Mouse (Mus musculus): ENCODE results near the gene Rps16. TPM values are rescaled to one million over a fixed set of nuclear protein-coding genes. Genes with fewer than 3 reads are reported as not detected.

Gene Rps16
- polyA plus RNA-seq, 1 experiment from 2014 or later = 464 TPM

DNA sequence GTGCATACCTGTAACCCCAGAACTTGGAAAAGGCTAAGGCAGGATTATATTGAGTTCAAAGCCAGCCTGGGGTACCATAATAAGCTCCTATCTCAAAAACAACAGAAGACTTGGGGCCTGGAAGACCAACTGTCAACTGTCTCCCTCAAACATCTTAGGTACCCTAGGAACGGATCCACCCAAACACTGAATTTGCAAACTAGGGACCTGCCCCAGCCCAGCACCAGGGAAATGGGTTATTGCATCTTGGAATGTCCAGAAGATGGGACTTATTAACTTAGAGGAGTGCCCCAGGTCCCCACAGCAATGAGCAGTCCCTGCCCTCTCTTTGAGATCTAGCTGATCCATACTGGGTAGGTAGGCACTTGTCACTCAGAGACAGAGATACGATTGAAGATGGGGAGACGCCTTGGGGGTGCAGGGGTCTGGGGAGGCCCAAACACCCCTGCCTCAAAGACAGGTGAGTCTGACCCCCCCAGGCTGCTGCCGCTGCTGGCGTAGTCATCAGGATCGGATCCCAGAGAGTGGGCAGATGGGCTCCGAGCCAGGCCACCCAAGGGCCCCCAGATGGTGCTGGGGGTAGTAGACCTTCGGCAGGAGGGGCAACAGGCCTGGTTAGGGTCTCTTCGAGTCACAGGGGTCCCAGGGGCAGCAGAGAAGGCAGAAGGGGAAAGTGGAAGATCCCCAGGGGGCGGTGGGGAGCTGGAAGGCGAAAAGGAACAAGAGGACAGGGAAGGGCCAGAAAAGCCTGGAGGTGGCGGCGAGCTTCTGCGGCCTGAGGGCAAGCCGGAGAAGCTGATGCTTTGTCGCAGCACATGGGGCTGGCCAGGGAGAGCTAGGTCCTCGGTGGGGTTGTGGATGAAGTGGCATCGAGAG is 27.0 kb downstream of the Rps16 start:
- WGBS = 78% methylated on average over 18 of the region's 18 CpGs
- ATAC-seq = no peak
- no peak overlapping the region for H3K27ac ChIP-seq (ENCODE audit: low read length)
- H3K4me1 ChIP-seq (replicated peaks; ENCODE audit: control insufficient read depth, insufficient read depth, low read length) = peaks cover 58% of the 10 kb centered on the region
- no peaks in the 10 kb centered on the region for H3K9me3 ChIP-seq (ENCODE audit: control insufficient read depth, low read length)
- H3K9ac ChIP-seq (replicated peaks; ENCODE audit: low read depth, low read length) = no peak overlapping the region
- peak overlapping the region; percentile 63 for H3K4me2 ChIP-seq (ENCODE audit: low read length)
- H3K36me3 ChIP-seq (ENCODE audit: control insufficient read depth, insufficient read depth) = no peaks in the 10 kb centered on the region
- H3K27me3 ChIP-seq (replicated peaks; ENCODE audit: control insufficient read depth, insufficient read depth, low read length) = no peaks in the 10 kb centered on the region
- H3K4me3 ChIP-seq (replicated peaks; ENCODE audit: low read length) = peak overlapping the region; percentile 58; the same call in 1 of the 2 replicates

DNA sequence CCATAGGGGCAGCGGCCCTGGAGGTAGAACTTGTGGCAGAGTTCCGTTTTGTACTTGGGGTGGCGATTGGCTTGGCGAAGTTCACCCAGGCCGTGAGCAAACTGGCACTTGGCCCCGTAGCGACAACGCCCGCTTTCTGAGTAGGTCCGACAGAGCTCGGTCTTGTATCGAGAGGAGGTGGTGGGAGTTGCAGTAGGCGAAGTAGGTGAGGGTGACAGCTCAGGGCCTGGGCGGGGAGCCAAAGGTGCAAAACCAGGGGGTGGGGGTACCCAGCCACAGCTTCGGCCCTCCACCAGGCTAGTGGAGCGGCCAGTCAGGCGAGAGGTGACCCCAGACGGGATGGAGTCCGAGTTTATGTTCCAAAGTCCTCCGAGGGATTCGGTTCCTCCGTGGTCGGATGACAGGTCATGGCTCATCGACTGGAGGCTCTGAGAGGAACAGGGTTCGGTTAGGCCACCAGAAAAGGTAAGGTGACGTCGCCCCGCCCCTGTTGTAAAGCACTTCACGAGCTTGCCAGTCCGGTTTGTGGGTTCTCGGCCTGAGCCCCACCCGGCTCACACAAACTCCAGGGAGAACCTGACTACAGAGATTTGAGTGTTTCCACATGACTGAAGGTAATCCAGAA is 27.7 kb downstream of the Rps16 start:
- no peak for ATAC-seq
- 53% methylated on average over 32 of the region's 32 CpGs for WGBS
- no peaks in the 10 kb centered on the region for H3K36me3 ChIP-seq (ENCODE audit: control insufficient read depth, insufficient read depth)
- H3K4me3 ChIP-seq (replicated peaks; ENCODE audit: low read length) = peak overlapping the region; percentile 58
- H3K9me3 ChIP-seq (ENCODE audit: control insufficient read depth, low read length) = no peaks in the 10 kb centered on the region
- peak overlapping the region; percentile 63 for H3K4me2 ChIP-seq (ENCODE audit: low read length)
- no peaks in the 10 kb centered on the region for H3K27me3 ChIP-seq (replicated peaks; ENCODE audit: control insufficient read depth, insufficient read depth, low read length)
- H3K4me1 ChIP-seq (replicated peaks; ENCODE audit: control insufficient read depth, insufficient read depth, low read length) = peaks cover 60% of the 10 kb centered on the region
- no peak overlapping the region for H3K27ac ChIP-seq (ENCODE audit: low read length)
- peak overlapping the region; percentile 77 for H3K9ac ChIP-seq (replicated peaks; ENCODE audit: low read depth, low read length)

- Histone ChIP-seq H3K27me3 (replicated peaks; ENCODE audit: control insufficient read depth, insufficient read depth, low read length) (no peaks in the 10 kb centered on the region), H3K36me3 (ENCODE audit: control insufficient read depth, insufficient read depth) (no peaks in the 10 kb centered on the region), H3K4me2 (ENCODE audit: low read length) (peak overlapping the region; percentile 63), H3K4me3 (replicated peaks; ENCODE audit: low read length) (peak overlapping the region; percentile 58), H3K4me1 (replicated peaks; ENCODE audit: control insufficient read depth, insufficient read depth, low read length) (peaks cover 56% of the 10 kb centered on the region), H3K9ac (replicated peaks; ENCODE audit: low read depth, low read length) (peak overlapping the region; percentile 77), H3K9me3 (ENCODE audit: control insufficient read depth, low read length) (no peaks in the 10 kb centered on the region), H3K27ac (ENCODE audit: low read length) (peak overlapping the region; percentile 80)
- 2% methylated on average over 53 of the region's 53 CpGs for WGBS
- ATAC-seq = peak; percentile 62
These were observed 28.6 kb downstream of the Rps16 start for GRCm38 (mm10) chr7:28378769-28379651.

DNA sequence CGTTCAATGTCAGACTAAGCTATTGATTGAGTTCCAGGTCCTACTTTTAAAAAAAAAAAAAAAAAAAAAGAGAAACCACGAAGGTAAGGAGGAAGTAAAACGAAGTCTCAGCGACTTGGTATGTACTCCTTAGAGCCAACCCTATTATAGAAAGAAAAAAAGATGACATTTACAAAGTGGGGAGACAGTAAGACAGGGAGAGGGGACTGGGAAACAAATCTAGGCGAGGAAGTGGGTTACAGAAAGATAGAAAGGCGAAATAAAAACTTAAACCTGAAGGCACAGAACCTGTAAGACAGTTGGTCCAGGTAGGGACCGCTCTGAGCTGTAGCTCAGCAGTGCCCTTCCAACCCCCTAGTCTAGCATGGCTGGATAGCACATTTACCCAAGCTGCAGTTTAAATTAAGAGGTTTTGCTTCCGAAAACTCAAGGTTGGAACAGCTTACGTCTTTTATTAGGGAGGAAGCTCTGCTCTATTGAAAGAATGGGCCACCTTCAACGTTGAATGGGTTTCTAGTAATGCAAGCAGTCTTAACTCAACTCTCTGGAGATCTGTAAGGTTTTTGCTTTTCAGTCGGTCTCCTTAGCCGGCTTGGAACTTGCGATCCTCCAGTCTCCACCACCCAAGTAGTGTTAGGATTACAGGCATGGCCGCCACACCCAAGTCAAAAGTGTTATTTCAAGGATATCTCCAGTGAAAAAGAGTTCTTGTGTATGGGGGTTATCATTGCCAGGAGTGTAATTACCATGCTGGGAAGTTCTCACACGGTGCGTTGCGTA is 30.0 kb downstream of the Rps16 start, which contains the start of gene Zfp36:
Gene Zfp36, minus strand, starts transcription at position 17 of the 780 bp plus-strand sequence.
- H3K27me3 ChIP-seq (replicated peaks; ENCODE audit: control insufficient read depth, insufficient read depth, low read length) = no peaks in the 10 kb centered on the region
- peak within 1 kb of the TSS; percentile 80 for H3K27ac ChIP-seq (ENCODE audit: low read length)
- H3K9me3 ChIP-seq (ENCODE audit: control insufficient read depth, low read length) = no peaks in the 10 kb centered on the region
- peak within 1 kb of the TSS; percentile 63 for H3K4me2 ChIP-seq (ENCODE audit: low read length)
- H3K9ac ChIP-seq (replicated peaks; ENCODE audit: low read depth, low read length) = peak within 1 kb of the TSS; percentile 77
- no peak for ATAC-seq
- H3K4me1 ChIP-seq (replicated peaks; ENCODE audit: control insufficient read depth, insufficient read depth, low read length) = peaks cover 54% of the 10 kb centered on the region
- H3K4me3 ChIP-seq (replicated peaks; ENCODE audit: low read length) = peak within 1 kb of the TSS; percentile 58
- 56% methylated on average over 17 of the region's 17 CpGs for WGBS
- H3K36me3 ChIP-seq (ENCODE audit: control insufficient read depth, insufficient read depth) = peaks cover under 1% of the 10 kb centered on the region; the same call in 1 of the 2 replicates

GRCm38 (mm10) chr7:28381017-28381790 is 30.8 kb downstream of the Rps16 start:
- 0 out of 2 replicates have a peak, but pooled peaks have one; percentile 11 for ATAC-seq
- WGBS = 6% methylated on average over 29 of the region's 30 CpGs
- no peaks in the 10 kb centered on the region for H3K27me3 ChIP-seq (replicated peaks; ENCODE audit: control insufficient read depth, insufficient read depth, low read length)

GRCm38 (mm10) chr7:28381938-28382337 is 31.5 kb downstream of the Rps16 start:
- H3K27ac ChIP-seq (ENCODE audit: low read length) = peak overlapping the region; percentile 47
- no peaks in the 10 kb centered on the region for H3K9me3 ChIP-seq (ENCODE audit: control insufficient read depth, low read length)
- peaks cover 4% of the 10 kb centered on the region; the same call in 1 of the 2 replicates for H3K36me3 ChIP-seq (ENCODE audit: control insufficient read depth, insufficient read depth)
- H3K4me1 ChIP-seq (replicated peaks; ENCODE audit: control insufficient read depth, insufficient read depth, low read length) = peaks cover 44% of the 10 kb centered on the region
- peak overlapping the region; percentile 27 for H3K4me3 ChIP-seq (replicated peaks; ENCODE audit: low read length)
- peak overlapping the region; percentile 49 for H3K4me2 ChIP-seq (ENCODE audit: low read length)
- no peak for ATAC-seq
- peak overlapping the region; percentile 55 for H3K9ac ChIP-seq (replicated peaks; ENCODE audit: low read depth, low read length)
- H3K27me3 ChIP-seq (replicated peaks; ENCODE audit: control insufficient read depth, insufficient read depth, low read length) = no peaks in the 10 kb centered on the region
- WGBS = 6% methylated on average over 20 of the region's 20 CpGs

More at GRCm38 (mm10) chr7:28381017-28381790, 30.8 kb downstream of the Rps16 start:
- Histone ChIP-seq H3K9ac (replicated peaks; ENCODE audit: low read depth, low read length) (peak overlapping the region; percentile 55), H3K36me3 (ENCODE audit: control insufficient read depth, insufficient read depth) (peaks cover 4% of the 10 kb centered on the region; the same call in 1 of the 2 replicates), H3K9me3 (ENCODE audit: control insufficient read depth, low read length) (no peaks in the 10 kb centered on the region), H3K4me2 (ENCODE audit: low read length) (peak overlapping the region; percentile 49), H3K27ac (ENCODE audit: low read length) (peak overlapping the region; percentile 47), H3K4me3 (replicated peaks; ENCODE audit: low read length) (no peak overlapping the region), H3K4me1 (replicated peaks; ENCODE audit: control insufficient read depth, insufficient read depth, low read length) (peaks cover 49% of the 10 kb centered on the region)

- peaks cover 5% of the 10 kb centered on the region for H3K36me3 ChIP-seq (ENCODE audit: control insufficient read depth, insufficient read depth)
- no peaks in the 10 kb centered on the region for H3K27me3 ChIP-seq (replicated peaks; ENCODE audit: control insufficient read depth, insufficient read depth, low read length)
- no peak overlapping the region for H3K4me3 ChIP-seq (replicated peaks; ENCODE audit: low read length)
- no peak overlapping the region for H3K9ac ChIP-seq (replicated peaks; ENCODE audit: low read depth, low read length)
- peaks cover 40% of the 10 kb centered on the region for H3K4me1 ChIP-seq (replicated peaks; ENCODE audit: control insufficient read depth, insufficient read depth, low read length)
- ATAC-seq = no peak
- H3K27ac ChIP-seq (ENCODE audit: low read length) = no peak overlapping the region
- WGBS = 69% methylated on average over 12 of the region's 12 CpGs
- no peaks in the 10 kb centered on the region for H3K9me3 ChIP-seq (ENCODE audit: control insufficient read depth, low read length)
- peak overlapping the region; percentile 49 for H3K4me2 ChIP-seq (ENCODE audit: low read length)
These were observed 32.0 kb downstream of the Rps16 start for GRCm38 (mm10) chr7:28382347-28382951.
